ENCODE assay signal across 7 mouse cellular contexts in genomic region chr8:70585258-70585652, GRCm38 (mm10). TPM values are rescaled to one million over a fixed set of nuclear protein-coding genes. Genes with fewer than 3 reads are reported as not detected.
DNase-seq lines count a peak whose midpoint lies in the region; ATAC-seq and TF ChIP-seq lines count a peak whose summit lies in the region.

No protein-coding gene starts in this region.

- DNase-seq in A20 (ENCODE audit: low read depth, low spot score) (peak; percentile 61), CH12.LX (ENCODE audit: extremely low read depth) (peak; percentile 47)
- DNase-seq in cerebellum, postnatal 14 days: peak; percentile 63 to 68
- DNase-seq in gastrocnemius, postnatal 4 days (ENCODE audit: low spot score in 2 of 2): peak; percentile 19 to 60
- peak; percentile 67 for DNase-seq in kidney, adult 11 months

- peak; percentile 61; the same call in 1 of the 2 replicates for ATAC-seq in lung, embryonic 15.5 days (ENCODE audit: borderline replicate concordance, extremely low read depth, low FRiP score, low TSS enrichment)

- dilution Hi-C loops in CH12.LX (cut with MboI; ENCODE audit: extremely low pct_ligation_motif_present, extremely low pct_unique_long_range_greater_than_20kb, low sequenced_read_pairs): no loop called here

- H3K4me2 ChIP-seq in CH12.LX (ENCODE audit: insufficient read depth, low read depth, poor library complexity, severe bottlenecking): no peak overlapping the region
- H3K4me2 ChIP-seq in lung, embryonic 15.5 days: no peak overlapping the region

- peak; percentile 27 to 80; a peak in 3 of 4 replicates for TF ChIP-seq CTCF in CH12.LX (conservative IDR thresholded peaks at IDR 0.05 in 1 of 2, IDR thresholded peaks at IDR 0.05 in 1 of 2; ENCODE audit: low read depth in 2 of 2, low read length in 2 of 2)
- peak; percentile 61 for TF ChIP-seq CTCF in olfactory bulb, adult 2 months (IDR thresholded peaks at IDR 0.05; ENCODE audit: insufficient read depth, low read depth, low read length)

- in situ Hi-C loops in CH12.LX (cut with MboI; ENCODE audit: low pct_ligation_motif_present, low pct_unique_long_range_greater_than_20kb, low sequenced_read_pairs): no loop called here

- no peak overlapping the region for H3K27ac ChIP-seq in CH12.LX (ENCODE audit: insufficient read depth, low read depth)
- no peak overlapping the region for H3K27ac ChIP-seq in lung, embryonic 15.5 days
- H3K27ac ChIP-seq in olfactory bulb, adult 2 months (ENCODE audit: insufficient read depth, low read depth, low read length): no peak overlapping the region

- WGBS in lung, embryonic 15.5 days: 37% methylated on average over 7 of the region's 7 CpGs
- WGBS in olfactory bulb, adult 2 months: 37% methylated on average over 7 of the region's 7 CpGs

- no peak for TF ChIP-seq EP300 in CH12.LX (IDR thresholded peaks at IDR 0.05; ENCODE audit: low read length)

- H3K79me2 ChIP-seq in CH12.LX (replicated peaks; ENCODE audit: control insufficient read depth, extremely low read depth, insufficient read depth, poor library complexity, severe bottlenecking): no peaks in the 10 kb centered on the region

- no peaks in the 10 kb centered on the region for H3K4me1 ChIP-seq in CH12.LX (ENCODE audit: control insufficient read depth in 1 of 2, insufficient read depth in 2 of 2)
- no peaks in the 10 kb centered on the region; the same call in 1 of the 2 replicates for H3K4me1 ChIP-seq in lung, embryonic 15.5 days
- no peaks in the 10 kb centered on the region for H3K4me1 ChIP-seq in olfactory bulb, adult 2 months (ENCODE audit: control insufficient read depth, insufficient read depth, low read length)

- no peak overlapping the region for H3K4me3 ChIP-seq in CH12.LX (replicated peaks in 1 of 3; ENCODE audit: low read depth in 2 of 3, low read length in 2 of 3, poor library complexity in 1 of 3)
- H3K4me3 ChIP-seq in lung, embryonic 15.5 days: no peak overlapping the region
- no peak overlapping the region for H3K4me3 ChIP-seq in olfactory bulb, adult 2 months (ENCODE audit: insufficient read depth, low read depth, low read length)

- no peaks in the 10 kb centered on the region for H3K27me3 ChIP-seq in CH12.LX (replicated peaks)
- H3K27me3 ChIP-seq in lung, embryonic 15.5 days: no peaks in the 10 kb centered on the region

- no peak for TF ChIP-seq POLR2A in CH12.LX (IDR thresholded peaks at IDR 0.05; ENCODE audit: low read depth, low read length)
- TF ChIP-seq POLR2A in olfactory bulb, adult 2 months (IDR thresholded peaks at IDR 0.05; ENCODE audit: insufficient read depth, low read depth, low read length): no peak

- H3K36me3 ChIP-seq in CH12.LX (replicated peaks in 1 of 2; ENCODE audit: control insufficient read depth in 1 of 2, insufficient read depth in 1 of 2, low read length in 1 of 2): peaks cover 72 to 84% of the 10 kb centered on the region in 2 experiments
- H3K36me3 ChIP-seq in lung, embryonic 15.5 days: peaks cover 87% of the 10 kb centered on the region

- no peak overlapping the region for H3K9ac ChIP-seq in CH12.LX (ENCODE audit: insufficient read depth, low read depth)
- H3K9ac ChIP-seq in lung, embryonic 15.5 days: no peak overlapping the region

- peak; percentile 66 for TF ChIP-seq RAD21 in CH12.LX (IDR thresholded peaks at IDR 0.05; ENCODE audit: low read depth, low read length)

- H3K9me3 ChIP-seq in CH12.LX (replicated peaks; ENCODE audit: low read length): no peaks in the 10 kb centered on the region
- H3K9me3 ChIP-seq in lung, embryonic 15.5 days: no peaks in the 10 kb centered on the region

TF ChIP-seq in CH12.LX, 34 proteins besides CTCF, POLR2A, EP300 and RAD21:
- TF ChIP-seq RCOR1 (conservative IDR thresholded peaks at IDR 0.05; ENCODE audit: low read depth, low read length) (no peak), CHD2 (IDR thresholded peaks at IDR 0.05; ENCODE audit: low read length) (no peak), TCF12 (IDR thresholded peaks at IDR 0.05; ENCODE audit: low read depth, low read length) (no peak), SMC3 (IDR thresholded peaks at IDR 0.05; ENCODE audit: low read depth, low read length) (peak; percentile 68), ZC3H11A (IDR thresholded peaks at IDR 0.05; ENCODE audit: low read depth, low read length) (no peak)

RNA-seq across cellular contexts. Expression of gene Isyna1, which starts 8.9 kb away (rescaled TPM):
- total RNA-seq in CH12.LX (2012; rRNA removed) (141 and 174 TPM in 2 replicates), CH12.LX (2014; rRNA removed) (99.9 and 107 TPM in 2 replicates)
- polyA plus RNA-seq in CH12.LX (2012; ENCODE audit: insufficient read length, low read depth): 139 and 163 TPM in 2 replicates
- total RNA-seq in gastrocnemius, postnatal 4 days (2021): 10 to 100 TPM; 22.8 to 31.3 TPM
- polyA plus RNA-seq in lung, embryonic 15.5 days (2015; fragmentation: Nextera tagmentation; extraction: Ambion mirVana): 134 TPM in 2 replicates
- not detected in 2 replicates for polyA plus RNA-seq in olfactory bulb, adult 2 months (2012; ENCODE audit: insufficient read depth, insufficient read length, low replicate concordance, missing spikeins)

RNA-seq across cellular contexts. Expression of gene Ssbp4, which starts 23.4 kb away (rescaled TPM):
- total RNA-seq in CH12.LX (2012; rRNA removed): 77.3 and 84.9 TPM in 2 replicates
- total RNA-seq in CH12.LX (2014; rRNA removed): 31.0 and 41.3 TPM in 2 replicates
- 114 and 128 TPM in 2 replicates for polyA plus RNA-seq in CH12.LX (2012; ENCODE audit: insufficient read length, low read depth)
- total RNA-seq in gastrocnemius, postnatal 4 days (2021): 10 to 100 TPM; 49.6 to 60.7 TPM
- polyA plus RNA-seq in lung, embryonic 15.5 days (2015; fragmentation: Nextera tagmentation; extraction: Ambion mirVana): 111 and 122 TPM in 2 replicates
- not detected in 2 replicates for polyA plus RNA-seq in olfactory bulb, adult 2 months (2012; ENCODE audit: insufficient read depth, insufficient read length, low replicate concordance, missing spikeins)

RNA-seq across cellular contexts. Expression of gene Lrrc25, which starts 30.7 kb away (rescaled TPM):
- 0.25 and 0.30 TPM in 2 replicates for total RNA-seq in CH12.LX (2012; rRNA removed)
- 2.4 and 2.6 TPM in 2 replicates for total RNA-seq in CH12.LX (2014; rRNA removed)
- polyA plus RNA-seq in CH12.LX (2012; ENCODE audit: insufficient read length, low read depth): 4.0 and 5.9 TPM in 2 replicates
- total RNA-seq in gastrocnemius, postnatal 4 days (2021): 1 to 10 TPM; 2.5 to 3.2 TPM
- polyA plus RNA-seq in lung, embryonic 15.5 days (2015; fragmentation: Nextera tagmentation; extraction: Ambion mirVana): 1.9 and 2.5 TPM in 2 replicates
- not detected in 2 replicates for polyA plus RNA-seq in olfactory bulb, adult 2 months (2012; ENCODE audit: insufficient read depth, insufficient read length, low replicate concordance, missing spikeins)

RNA-seq across cellular contexts. Expression of gene Ell, which starts 46.0 kb away (rescaled TPM):
- total RNA-seq in CH12.LX (2012; rRNA removed) (9.8 TPM in 2 replicates), CH12.LX (2014; rRNA removed) (6.4 and 6.5 TPM in 2 replicates)
- 14.0 and 17.9 TPM in 2 replicates for polyA plus RNA-seq in CH12.LX (2012; ENCODE audit: insufficient read length, low read depth)
- total RNA-seq in gastrocnemius, postnatal 4 days (2021): 10 to 100 TPM; 16.1 to 18.2 TPM
- 17.2 and 17.5 TPM in 2 replicates for polyA plus RNA-seq in lung, embryonic 15.5 days (2015; fragmentation: Nextera tagmentation; extraction: Ambion mirVana)
- polyA plus RNA-seq in olfactory bulb, adult 2 months (2012; ENCODE audit: insufficient read depth, insufficient read length, low replicate concordance, missing spikeins): not detected in 2 replicates

RNA-seq across cellular contexts. Expression of gene Gdf15, which starts 47.0 kb away (rescaled TPM):
- total RNA-seq in CH12.LX (2012; rRNA removed): 0.21 TPM in 1 of 2 replicates, not detected in the other
- total RNA-seq in CH12.LX (2014; rRNA removed): not detected in 2 replicates
- 0.16 TPM in 1 of 2 replicates, not detected in the other for polyA plus RNA-seq in CH12.LX (2012; ENCODE audit: insufficient read length, low read depth)
- under 1 TPM; 0.32 to 0.39 TPM for total RNA-seq in gastrocnemius, postnatal 4 days (2021)
- 0.31 and 0.45 TPM in 2 replicates for polyA plus RNA-seq in lung, embryonic 15.5 days (2015; fragmentation: Nextera tagmentation; extraction: Ambion mirVana)
- not detected in 2 replicates for polyA plus RNA-seq in olfactory bulb, adult 2 months (2012; ENCODE audit: insufficient read depth, insufficient read length, low replicate concordance, missing spikeins)
